Mouse (Mus musculus) MEL (cell line): ENCODE results near the gene Gm20662. TPM values are rescaled to one million over a fixed set of nuclear protein-coding genes. Genes with fewer than 3 reads are reported as not detected.

Experiments used
- DNase-seq: peaks from one replicate; pipeline ENCODE4 v3.0.0; 2011; ENCODE audit warnings: low read depth, low spot score
- H3K27ac ChIP-seq: 2 replicates; pipeline ENCODE4 v1.5.1; 2012; ENCODE audit warnings: low read depth, mild to moderate bottlenecking, control low read depth, low read length, moderate library complexity; ENCODE audit not compliant: control insufficient read depth
- H3K27me3 ChIP-seq, 2 experiments: fragments of 150-350 bp in 1 of 2; sonication (generic) in 1 of 2; 2 replicates each; pipeline ENCODE4 v1.6.1; 2012; ENCODE audit warnings: low read length in 2 of 2, mild to moderate bottlenecking in 2 of 2, improper control_type of control experiment in 1 of 2, moderate library complexity in 1 of 2; ENCODE audit not compliant: insufficient read depth in 2 of 2, control insufficient read depth in 1 of 2
- H3K36me3 ChIP-seq, 2 experiments: 2 replicates each; pipeline ENCODE4 v1.6.1; 2012 to 2014; ENCODE audit warnings: low read length in 2 of 2, improper control_type of control experiment in 1 of 2, inconsistent platforms in 1 of 2, mild to moderate bottlenecking in 1 of 2; ENCODE audit not compliant: insufficient read depth in 2 of 2, control insufficient read depth in 1 of 2
- H3K4me1 ChIP-seq, 2 experiments: fragments of 150-350 bp in 1 of 2; sonication (generic) in 1 of 2; 2 replicates each; pipeline ENCODE4 v1.6.1; 2012; ENCODE audit warnings: low read length in 2 of 2, improper control_type of control experiment in 1 of 2, mild to moderate bottlenecking in 1 of 2; ENCODE audit not compliant: insufficient read depth in 2 of 2, control insufficient read depth in 1 of 2
- H3K4me3 ChIP-seq, 2 experiments: fragments of 150-350 bp in 1 of 2; sonication (generic) in 1 of 2; 2 replicates each; pipeline ENCODE4 v1.5.1; 2012; ENCODE audit warnings: low read depth in 2 of 2, low read length in 2 of 2, mild to moderate bottlenecking in 2 of 2, moderate library complexity in 2 of 2, control low read depth in 1 of 2, improper control_type of control experiment in 1 of 2; ENCODE audit not compliant: control insufficient read depth in 1 of 2, insufficient read depth in 1 of 2
- H3K79me2 ChIP-seq: 2 replicates; pipeline ENCODE4 v1.6.1; 2012; ENCODE audit warnings: mild to moderate bottlenecking, low read length, moderate library complexity; ENCODE audit not compliant: control insufficient read depth, poor library complexity, insufficient read depth
- H3K9ac ChIP-seq: 2 replicates; pipeline ENCODE4 v1.6.1; 2012; ENCODE audit warnings: low read depth, mild to moderate bottlenecking, control low read depth, low read length, moderate library complexity; ENCODE audit not compliant: control insufficient read depth, poor library complexity, severe bottlenecking
- H3K9me3 ChIP-seq: fragments of 150-350 bp; sonication (generic); replicated peaks from 2 replicates; pipeline ENCODE4 v1.6.1; 2012; ENCODE audit warnings: mild to moderate bottlenecking, low read length, improper control_type of control experiment, moderate library complexity; ENCODE audit not compliant: insufficient read depth
- CHD1 ChIP-seq: IDR thresholded peaks from 2 replicates; pipeline ENCODE4 v1.6.1; 2012; ENCODE audit warnings: low read depth, mild to moderate bottlenecking, inconsistent platforms, low read length, improper control_type of control experiment
- E2F4 ChIP-seq: IDR thresholded peaks from 2 replicates; pipeline ENCODE4 v1.6.1; 2011; ENCODE audit warnings: low read depth, low read length, improper control_type of control experiment, borderline replicate concordance
- ETS1 ChIP-seq: IDR thresholded peaks from 2 replicates; pipeline ENCODE4 v1.6.1; 2012; ENCODE audit warnings: low read depth, mild to moderate bottlenecking, inconsistent platforms, low read length, improper control_type of control experiment, moderate library complexity
- HCFC1 ChIP-seq: IDR thresholded peaks from 2 replicates; pipeline ENCODE4 v1.6.1; 2012; ENCODE audit warnings: low read depth, mild to moderate bottlenecking, inconsistent platforms, low read length, improper control_type of control experiment, moderate library complexity
- KAT2A ChIP-seq: conservative IDR thresholded peaks from 2 replicates; pipeline ENCODE4 v1.6.1; 2012; ENCODE audit warnings: low read depth, low read length, improper control_type of control experiment, inconsistent platforms
- MAX ChIP-seq: IDR thresholded peaks from 2 replicates; pipeline ENCODE4 v1.6.1; 2011; ENCODE audit warnings: low read length, improper control_type of control experiment
- NELFE ChIP-seq: IDR thresholded peaks from 2 replicates; pipeline ENCODE4 v1.6.1; 2011; ENCODE audit warnings: low read depth, low read length, improper control_type of control experiment
- POLR2A ChIP-seq, 2 experiments: IDR thresholded peaks; 2 replicates each; pipeline ENCODE4 v1.6.1; 2011 to 2012; ENCODE audit warnings: low read length in 2 of 2, mild to moderate bottlenecking in 2 of 2, control low read depth in 1 of 2, improper control_type of control experiment in 1 of 2, low read depth in 1 of 2, moderate library complexity in 1 of 2; ENCODE audit not compliant: control insufficient read depth in 1 of 2, insufficient read depth in 1 of 2, poor library complexity in 1 of 2
- POLR2AphosphoS2 ChIP-seq: IDR thresholded peaks from 2 replicates; pipeline ENCODE4 v1.6.1; 2011; ENCODE audit warnings: low read length, improper control_type of control experiment
- RCOR1 ChIP-seq: IDR thresholded peaks from 2 replicates; pipeline ENCODE4 v1.6.1; 2012; ENCODE audit warnings: low read depth, mild to moderate bottlenecking, inconsistent platforms, low read length, improper control_type of control experiment
- SIN3A ChIP-seq: IDR thresholded peaks from 2 replicates; pipeline ENCODE4 v1.6.1; 2012; ENCODE audit warnings: low read length, improper control_type of control experiment, inconsistent platforms
- SMC3 ChIP-seq: IDR thresholded peaks from 2 replicates; pipeline ENCODE4 v1.6.1; 2011; ENCODE audit warnings: low read depth, low read length, improper control_type of control experiment
- TBP ChIP-seq: IDR thresholded peaks from 2 replicates; pipeline ENCODE4 v1.8.0; 2011; ENCODE audit warnings: low read depth, low read length, improper control_type of control experiment
- UBTF ChIP-seq: IDR thresholded peaks from 2 replicates; pipeline ENCODE4 v1.6.1; 2012; ENCODE audit warnings: low read depth, mild to moderate bottlenecking, inconsistent platforms, low read length, improper control_type of control experiment, moderate library complexity, borderline replicate concordance; ENCODE audit not compliant: insufficient read depth
- USF1 ChIP-seq: IDR thresholded peaks from 2 replicates; pipeline ENCODE4 v1.6.1; 2014; ENCODE audit warnings: low read depth, mild to moderate bottlenecking, inconsistent platforms, low read length, improper control_type of control experiment, moderate library complexity
- ZKSCAN1 ChIP-seq: IDR thresholded peaks from 2 replicates; pipeline ENCODE4 v1.6.1; 2012; ENCODE audit warnings: low read depth, mild to moderate bottlenecking, inconsistent platforms, low read length, improper control_type of control experiment, moderate library complexity
- ZMIZ1 ChIP-seq: IDR thresholded peaks from 2 replicates; pipeline ENCODE4 v1.6.1; 2012; ENCODE audit warnings: low read depth, mild to moderate bottlenecking, inconsistent platforms, low read length, improper control_type of control experiment, moderate library complexity
- ZNF384 ChIP-seq: IDR thresholded peaks from 2 replicates; pipeline ENCODE4 v1.6.1; 2012; ENCODE audit warnings: low read depth, mild to moderate bottlenecking, inconsistent platforms, low read length, improper control_type of control experiment
- polyA plus RNA-seq, 2 experiments: library from polyadenylated mRNA; stranded (reverse) in 1 of 2; unstranded in 1 of 2; fragments of >175 nt in 1 of 2; fragments of >200 nt in 1 of 2; gene quantifications; 2 replicates each; pipeline versions ENCODE4 v1.2.1 to v1.2.4; 2012; ENCODE audit warnings: low replicate concordance in 2 of 2, low read depth in 1 of 2; ENCODE audit not compliant: insufficient read length in 2 of 2, insufficient read depth in 1 of 2, missing spikeins in 1 of 2
- total RNA-seq: library from RNA; depleted of rRNA; stranded (reverse); fragments of 300-350 nt; gene quantifications from 2 replicates; pipeline ENCODE4 v1.2.3, GENCODE M21; 2012

Gene Gm20662
- total and polyA plus RNA-seq, 3 experiments, result 0.73 to 1.2 TPM; not detected in 1

GRCm38 (mm10) chr9:108058291-108058690 lies 62.1 kb downstream of the Gm20662 start:
- DNase-seq, result no peak
- no peaks in the 10 kb centered on the region for H3K9me3 ChIP-seq
- H3K27me3 ChIP-seq, result no peaks in the 10 kb centered on the region
- no peak for TF ChIP-seq POLR2AphosphoS2
- no peak for TF ChIP-seq NELFE
- no peak for TF ChIP-seq POLR2A (IDR thresholded peaks at IDR 0.05; ENCODE audit: control insufficient read depth in 1 of 2, insufficient read depth in 1 of 2, low read depth in 1 of 2, low read length in 2 of 2, poor library complexity in 1 of 2)
- no peak for TF ChIP-seq ZNF384
- no peak for TF ChIP-seq ZMIZ1
- TF ChIP-seq CHD1, result no peak
- no peak for TF ChIP-seq RCOR1
- TF ChIP-seq ZKSCAN1, result no peak
- TF ChIP-seq UBTF, result no peak
- H3K4me1 ChIP-seq, result peaks cover 0 to under 1% of the 10 kb centered on the region in 2 experiments; a peak in 1 of 4 replicates
- H3K36me3 ChIP-seq, result no peaks in the 10 kb centered on the region; a peak in 1 of 4 replicates
- H3K4me3 ChIP-seq, result no peak overlapping the region
- H3K27ac ChIP-seq, result no peak overlapping the region
- H3K79me2 ChIP-seq, result no peaks in the 10 kb centered on the region
- no peak overlapping the region for H3K9ac ChIP-seq

GRCm38 (mm10) chr9:108062142-108062541 lies 66.0 kb downstream of the Gm20662 start:
- no peak overlapping the region for H3K4me3 ChIP-seq
- H3K9ac ChIP-seq, result no peak overlapping the region
- no peak overlapping the region for H3K27ac ChIP-seq
- no peaks in the 10 kb centered on the region for H3K9me3 ChIP-seq
- no peaks in the 10 kb centered on the region for H3K4me1 ChIP-seq
- no peaks in the 10 kb centered on the region for H3K79me2 ChIP-seq
- TF ChIP-seq UBTF (no peak), ZMIZ1 (no peak), SMC3 (no peak), USF1 (no peak), HCFC1 (no peak), POLR2A (IDR thresholded peaks at IDR 0.05; ENCODE audit: control insufficient read depth in 1 of 2, insufficient read depth in 1 of 2, low read depth in 1 of 2, low read length in 2 of 2, poor library complexity in 1 of 2) (no peak), KAT2A (no peak), ETS1 (no peak), MAX (no peak), SIN3A (no peak), E2F4 (no peak), ZNF384 (no peak), TBP (no peak)
- no peaks in the 10 kb centered on the region for H3K27me3 ChIP-seq
- H3K36me3 ChIP-seq, result no peaks in the 10 kb centered on the region; a peak in 1 of 4 replicates
- no peak for DNase-seq
